Mouse (Mus musculus) liver, embryonic 11.5 days (tissue): ENCODE results near the gene Dnaja3. TPM values are rescaled to one million over a fixed set of nuclear protein-coding genes. Genes with fewer than 3 reads are reported as not detected.

Source experiments
- ATAC-seq: fragments of 200-750 bp; cut with Nextera tagmentation; replicated peaks from 2 replicates; pipeline ENCODE4 v1.8.0; 2017; ENCODE audit warnings: moderate number of reproducible peaks, mild to moderate bottlenecking, moderate TSS enrichment, moderate library complexity; ENCODE audit not compliant: low FRiP score
- DNase-seq: peaks from one replicate; pipeline ENCODE4 v3.0.0-alpha.2; 2017; ENCODE audit warnings: low spot score
- H3K27ac ChIP-seq: fragments of 300-500 bp; sonication (generic); 2 replicates; pipeline ENCODE4 v1.5.1; 2014; ENCODE audit warnings: mild to moderate bottlenecking, low read depth, low read length, control low read depth
- H3K27me3 ChIP-seq: fragments of 300-500 bp; sonication (generic); replicated peaks from 2 replicates; pipeline ENCODE4 v1.6.1; 2014; ENCODE audit warnings: low read length, mixed read lengths; ENCODE audit not compliant: control insufficient read depth, insufficient read depth
- H3K36me3 ChIP-seq: fragments of 300-500 bp; sonication (generic); 2 replicates; pipeline ENCODE4 v1.6.1; 2014; ENCODE audit warnings: mild to moderate bottlenecking, low read length, moderate library complexity, mixed read lengths; ENCODE audit not compliant: control insufficient read depth, insufficient read depth
- H3K4me1 ChIP-seq: fragments of 300-500 bp; sonication (generic); replicated peaks from 2 replicates; pipeline ENCODE4 v1.6.1; 2014; ENCODE audit warnings: low read length, mixed read lengths; ENCODE audit not compliant: control insufficient read depth, insufficient read depth
- H3K4me2 ChIP-seq: fragments of 300-500 bp; sonication (generic); 2 replicates; pipeline ENCODE4 v1.6.1; 2014; ENCODE audit warnings: mild to moderate bottlenecking, control low read depth, moderate library complexity
- H3K4me3 ChIP-seq: fragments of 300-500 bp; sonication (generic); 2 replicates; pipeline ENCODE4 v1.5.1; 2014; ENCODE audit warnings: low read depth, low read length, control low read depth
- H3K9ac ChIP-seq: fragments of 300-500 bp; sonication (generic); 2 replicates; pipeline ENCODE4 v1.6.1; 2014; ENCODE audit warnings: low read depth, low read length, control low read depth
- H3K9me3 ChIP-seq: fragments of 300-500 bp; sonication (generic); 2 replicates; pipeline ENCODE4 v1.6.1; 2016; ENCODE audit warnings: low read length, inconsistent platforms, mixed read lengths; ENCODE audit not compliant: control insufficient read depth
- WGBS: fragments of 180-500 bp; shearing (Covaris S2); extraction: QIAGEN DNeasy Blood & Tissue Kit; methylation state at CpG from one replicate; pipeline ENCODE4 v1.1.7; 2014; 5-methylcytosine and 5-hydroxymethylcytosine counted together
- polyA plus RNA-seq: library from polyadenylated mRNA; unstranded; fragments of >200 nt; fragmentation: Nextera tagmentation; extraction: Ambion mirVana; gene quantifications from 2 replicates; pipeline ENCODE4 v1.2.1, GENCODE M21; 2014

Gene Dnaja3
- polyA plus RNA-seq, 1 experiment from 2014 or later: 104 TPM

DNA sequence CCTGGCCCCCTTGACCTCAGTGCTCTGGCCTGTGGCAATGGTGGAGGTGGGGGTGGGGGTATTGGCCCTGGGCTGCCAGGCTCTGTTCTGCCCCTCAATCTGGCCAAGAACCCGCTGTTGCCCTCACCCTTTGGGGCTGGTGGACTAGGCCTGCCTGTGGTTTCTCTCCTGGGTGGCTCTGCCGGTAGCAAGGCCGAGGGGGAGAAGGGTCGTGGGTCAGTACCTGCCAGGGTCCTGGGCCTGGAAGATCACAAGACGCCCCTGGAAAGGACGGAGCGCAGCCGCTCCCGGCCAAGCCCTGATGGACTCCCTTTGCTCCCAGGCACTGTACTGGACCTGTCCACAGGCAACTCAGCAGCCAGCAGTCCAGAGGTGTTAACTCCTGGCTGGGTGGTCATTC lies 26.1 kb upstream of the Dnaja3 start:
- Histone ChIP-seq H3K9ac (no peak overlapping the region), H3K4me2 (no peak overlapping the region), H3K4me1 (no peaks in the 10 kb centered on the region), H3K9me3 (no peaks in the 10 kb centered on the region), H3K27ac (no peak overlapping the region), H3K4me3 (no peak overlapping the region), H3K36me3 (peaks cover 32% of the 10 kb centered on the region), H3K27me3 (no peaks in the 10 kb centered on the region)
- ATAC-seq (no peak), DNase-seq (no peak)
- WGBS: 88% methylated on average over 9 of the region's 9 CpGs

DNA sequence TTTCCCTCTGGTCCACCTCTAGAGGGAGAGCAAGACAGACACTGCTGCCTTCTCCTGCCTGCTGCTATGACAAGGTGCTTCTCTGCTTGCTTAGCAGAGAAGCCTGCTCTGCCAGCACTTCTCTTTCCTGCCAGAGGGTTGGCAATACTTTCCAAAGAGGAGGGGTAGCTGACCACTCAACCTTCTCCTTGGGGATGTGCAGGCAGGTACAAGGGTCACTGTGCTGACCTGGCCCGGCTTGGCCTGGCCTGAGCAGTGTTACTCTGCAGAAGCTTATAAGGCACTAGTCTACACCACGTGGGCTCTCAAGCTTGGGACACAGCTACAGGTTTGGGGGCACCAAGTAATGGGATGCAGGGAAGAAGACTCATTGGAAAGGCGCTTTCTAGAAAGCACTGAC lies 25.1 kb upstream of the Dnaja3 start:
- ATAC-seq: no peak
- no peak for DNase-seq
- Histone ChIP-seq H3K4me3 (no peak overlapping the region), H3K36me3 (peaks cover 32% of the 10 kb centered on the region), H3K27ac (no peak overlapping the region), H3K9me3 (no peaks in the 10 kb centered on the region), H3K4me1 (no peaks in the 10 kb centered on the region), H3K27me3 (no peaks in the 10 kb centered on the region), H3K4me2 (no peak overlapping the region), H3K9ac (no peak overlapping the region)
- 93% methylated on average over 3 of the region's 3 CpGs for WGBS

DNA sequence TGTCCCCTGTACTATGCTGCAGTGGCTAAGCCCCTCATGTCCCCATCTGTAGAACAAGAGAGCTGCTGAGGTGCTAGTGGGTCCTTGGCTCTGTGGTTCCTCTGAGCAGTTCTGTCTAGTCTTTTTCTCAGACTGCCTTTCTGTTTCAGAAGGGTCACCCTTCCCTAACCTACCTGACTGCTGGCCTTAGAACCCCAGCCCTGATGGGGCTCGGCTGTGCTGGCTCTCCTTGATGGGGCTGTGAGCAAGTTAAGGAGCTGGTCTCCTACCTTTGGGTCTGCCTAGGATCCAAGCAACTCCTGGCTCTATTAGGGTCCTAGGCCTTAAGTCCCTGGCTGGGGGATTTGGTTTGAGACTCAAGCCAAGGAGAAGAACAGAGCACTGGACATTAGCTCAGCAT lies 24.5 kb upstream of the Dnaja3 start:
- Histone ChIP-seq H3K27me3 (no peaks in the 10 kb centered on the region), H3K4me2 (no peak overlapping the region), H3K9ac (no peak overlapping the region), H3K4me1 (no peaks in the 10 kb centered on the region), H3K36me3 (peaks cover 32% of the 10 kb centered on the region), H3K27ac (no peak overlapping the region), H3K9me3 (no peaks in the 10 kb centered on the region), H3K4me3 (no peak overlapping the region)
- DNase-seq (no peak), ATAC-seq (no peak)
- WGBS: 80% methylated on average over 1 of the region's 1 CpGs

DNA sequence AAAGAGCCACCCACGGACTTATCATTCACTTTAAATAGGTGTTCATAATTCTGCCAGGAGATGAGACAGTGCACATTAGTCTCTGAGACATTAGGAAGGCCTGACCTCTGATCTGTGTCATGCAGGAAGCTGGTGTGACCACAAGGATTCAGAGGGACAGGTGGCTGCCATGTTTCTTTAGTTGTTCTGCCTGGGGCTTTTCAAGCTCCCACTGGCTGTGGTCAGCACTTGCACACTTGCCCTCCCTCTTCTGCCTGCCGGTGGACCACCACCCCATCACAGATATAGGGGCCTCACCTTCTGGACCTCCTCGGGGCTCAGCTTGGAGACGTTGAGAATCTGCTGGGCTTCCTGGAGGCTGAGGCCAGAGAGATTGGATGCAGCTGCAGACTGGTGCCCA lies 23.0 kb upstream of the Dnaja3 start:
- Histone ChIP-seq H3K27me3 (no peaks in the 10 kb centered on the region), H3K36me3 (peaks cover 23% of the 10 kb centered on the region), H3K27ac (no peak overlapping the region), H3K4me1 (no peaks in the 10 kb centered on the region), H3K9ac (no peak overlapping the region), H3K9me3 (no peaks in the 10 kb centered on the region), H3K4me2 (no peak overlapping the region), H3K4me3 (no peak overlapping the region)
- 76% methylated on average over 4 of the region's 4 CpGs for whole genome bisulfite sequencing
- ATAC-seq: no peak
- no peak for DNase-seq

DNA sequence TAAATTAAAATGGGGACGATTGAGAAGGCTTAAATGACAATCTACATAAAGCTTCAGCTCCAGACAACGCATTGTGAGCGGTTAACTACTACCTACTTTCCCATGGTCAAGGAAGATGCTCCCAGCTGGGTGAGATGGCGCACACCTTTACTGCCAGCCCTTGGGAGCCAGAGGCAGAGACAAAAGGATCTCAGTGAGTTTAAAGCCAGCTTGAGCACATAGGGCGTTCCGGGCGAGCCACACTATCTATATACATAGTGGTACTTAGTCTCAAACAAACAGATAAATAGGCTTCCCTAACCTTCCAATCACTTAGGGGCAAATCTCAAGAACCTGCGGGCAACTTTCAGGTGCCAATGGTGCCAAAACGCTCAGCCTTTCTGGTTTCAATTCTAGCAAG lies 15.7 kb upstream of the Dnaja3 start:
- Histone ChIP-seq H3K4me3 (peak overlapping the region; percentile 77), H3K27me3 (no peaks in the 10 kb centered on the region), H3K9me3 (no peaks in the 10 kb centered on the region), H3K4me1 (peaks cover 14% of the 10 kb centered on the region), H3K9ac (peak overlapping the region; percentile 73), H3K27ac (peak overlapping the region; percentile 79), H3K4me2 (peak overlapping the region; percentile 81), H3K36me3 (no peaks in the 10 kb centered on the region)
- 17% methylated on average over 9 of the region's 9 CpGs for WGBS
- peak; percentile 52 for ATAC-seq
- DNase-seq: no peak

DNA sequence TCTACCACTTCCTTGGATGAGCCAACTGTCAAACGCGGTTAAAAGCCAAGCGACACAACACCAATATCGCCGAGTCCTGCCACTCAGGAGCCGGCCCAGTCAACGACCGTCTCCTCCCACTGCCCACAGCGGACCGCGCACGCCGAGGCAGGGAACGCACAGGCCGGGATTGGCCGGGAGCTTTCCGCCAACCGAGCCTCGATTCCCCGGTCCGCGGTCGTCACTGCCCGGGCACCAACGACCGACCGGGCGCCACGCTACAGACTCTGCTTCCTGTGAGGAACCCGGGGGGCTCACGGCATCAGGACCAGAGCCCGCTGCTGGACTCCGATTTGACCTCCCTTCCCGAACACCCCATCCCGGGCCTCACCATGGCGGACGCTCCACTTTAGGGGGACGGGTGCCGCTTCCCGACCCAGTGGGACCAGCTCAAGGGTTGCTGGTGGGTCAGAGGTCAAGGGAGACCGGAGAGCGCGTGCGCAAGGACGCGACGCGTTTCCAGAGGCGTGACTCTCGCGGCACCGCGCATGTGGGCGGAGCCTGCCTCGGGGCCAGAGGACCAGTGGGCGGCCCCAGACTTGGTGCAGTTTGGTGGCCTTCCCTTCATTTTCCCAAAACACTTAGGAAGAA lies 15.2 kb upstream of the Dnaja3 start, which contains the start of gene Pam16:
Gene Pam16 (minus strand): TSS at position 508 of the 630 bp plus-strand sequence.
- peaks cover 14% of the 10 kb centered on the region for H3K4me1 ChIP-seq
- no peaks in the 10 kb centered on the region for H3K9me3 ChIP-seq
- H3K9ac ChIP-seq: peak within 1 kb of the TSS; percentile 73
- H3K4me2 ChIP-seq: peak within 1 kb of the TSS; percentile 81
- DNase-seq: peak; percentile 90
- peak; percentile 90 for ATAC-seq
- H3K27ac ChIP-seq: peak within 1 kb of the TSS; percentile 79
- no peaks in the 10 kb centered on the region for H3K36me3 ChIP-seq
- under 1% methylated on average over 56 of the region's 56 CpGs for WGBS
- no peaks in the 10 kb centered on the region for H3K27me3 ChIP-seq
- peak within 1 kb of the TSS; percentile 77 for H3K4me3 ChIP-seq

DNA sequence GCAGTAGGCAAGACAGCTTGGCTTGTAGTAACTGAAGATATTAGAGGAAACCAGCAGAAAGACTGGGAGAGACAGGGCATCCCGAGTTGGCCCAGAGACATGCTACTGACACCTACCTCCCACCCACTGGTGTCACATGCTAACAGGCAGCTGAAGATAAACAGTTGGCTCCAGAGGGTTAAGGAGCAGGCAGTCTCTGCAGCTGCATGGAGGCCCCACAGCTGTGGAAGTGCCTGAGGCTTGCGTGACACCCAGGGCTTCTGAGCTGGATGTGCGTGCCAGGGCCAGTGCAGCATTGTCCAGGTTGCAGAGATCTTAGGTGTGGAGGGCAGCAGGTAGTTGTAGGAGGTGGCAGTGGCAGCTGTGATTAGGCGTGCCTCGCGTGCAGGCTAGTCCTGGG lies 12.7 kb upstream of the Dnaja3 start:
- Histone ChIP-seq H3K4me1 (peaks cover 14% of the 10 kb centered on the region), H3K27ac (no peak overlapping the region), H3K4me3 (no peak overlapping the region), H3K9me3 (no peaks in the 10 kb centered on the region), H3K9ac (no peak overlapping the region), H3K36me3 (no peaks in the 10 kb centered on the region), H3K4me2 (no peak overlapping the region), H3K27me3 (no peaks in the 10 kb centered on the region)
- ATAC-seq: no peak
- no peak for DNase-seq
- 84% methylated on average over 6 of the region's 6 CpGs for WGBS

DNA sequence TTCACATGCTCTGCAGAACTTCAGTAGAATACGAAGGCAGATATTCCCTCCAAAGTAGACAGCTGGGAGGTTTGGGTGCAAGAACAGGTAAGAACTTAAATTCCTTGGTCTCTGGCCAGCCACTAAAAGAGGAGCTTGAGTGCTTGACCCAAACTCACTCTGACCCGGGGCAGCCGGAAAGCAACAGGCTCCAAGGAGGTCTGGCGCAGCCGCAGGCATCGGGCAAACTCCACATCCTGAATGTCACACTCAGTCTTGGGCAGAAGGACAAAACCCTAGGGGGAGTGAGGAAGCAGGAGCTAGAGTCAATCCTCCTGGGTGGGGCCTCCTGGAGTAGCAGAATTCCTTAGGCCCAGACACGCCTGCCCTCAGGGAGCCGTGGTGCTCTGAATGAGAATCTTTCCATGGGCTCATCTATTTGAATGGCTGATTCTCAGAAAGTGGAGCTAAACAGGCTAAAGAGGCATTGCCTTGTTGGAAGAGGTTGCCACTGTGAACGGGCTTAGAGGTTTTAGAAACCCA lies 10.8 kb upstream of the Dnaja3 start:
- WGBS: 89% methylated on average over 9 of the region's 9 CpGs
- 0 out of 2 replicates have a peak, but pooled peaks cover under 1% of the 10 kb centered on the region for H3K36me3 ChIP-seq
- no peak for DNase-seq

DNA sequence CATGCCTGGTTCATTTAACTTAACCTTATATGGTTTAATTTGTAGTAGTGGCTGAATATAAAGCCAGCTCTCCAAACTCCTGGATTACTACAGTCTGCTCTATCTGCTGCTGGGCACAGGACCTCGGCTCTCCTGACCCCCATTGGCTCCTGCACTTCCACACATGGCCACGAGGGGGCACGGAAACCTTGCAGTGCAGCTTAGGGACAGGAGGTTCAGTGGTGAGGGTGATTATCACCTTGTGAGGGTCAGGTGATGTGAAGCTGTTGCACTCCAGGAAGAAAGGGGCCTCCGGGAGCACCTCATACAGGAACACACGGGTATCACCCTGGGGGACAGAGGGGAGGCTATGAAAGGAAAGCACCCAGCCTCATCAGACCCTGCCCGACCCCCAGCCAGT lies 9.8 kb upstream of the Dnaja3 start:
- peak; percentile 65 for ATAC-seq

More for the DNA sequence above, 10.8 kb upstream of the Dnaja3 start:
- Histone ChIP-seq H3K9me3 (no peaks in the 10 kb centered on the region), H3K27ac (no peak overlapping the region), H3K4me1 (no peaks in the 10 kb centered on the region; the same call in 1 of the 2 replicates), H3K4me2 (no peak overlapping the region), H3K9ac (no peak overlapping the region), H3K4me3 (no peak overlapping the region), H3K27me3 (no peaks in the 10 kb centered on the region)
- ATAC-seq: no peak

More for the DNA sequence above, 9.8 kb upstream of the Dnaja3 start:
- Histone ChIP-seq H3K4me1 (no peaks in the 10 kb centered on the region), H3K4me3 (no peak overlapping the region), H3K9me3 (no peaks in the 10 kb centered on the region), H3K27me3 (no peaks in the 10 kb centered on the region), H3K36me3 (peaks cover 2% of the 10 kb centered on the region; the same call in 1 of the 2 replicates), H3K9ac (no peak overlapping the region), H3K4me2 (no peak overlapping the region), H3K27ac (no peak overlapping the region)
- peak; percentile 79 for DNase-seq
- WGBS: 24% methylated on average over 6 of the region's 6 CpGs
